Mouse (Mus musculus): ENCODE measurements around the gene Mmp23.

Gene Mmp23

GRCm38 (mm10) chr4:155601997-155602456 is 51.2 kb downstream of the Mmp23 start:
- in situ Hi-C loops (cut with MboI, MseI), result no loop called here

- in situ Hi-C loops (cut with MboI, MseI), result no loop called here
Observed at GRCm38 (mm10) chr4:155601091-155601996, 51.8 kb downstream of the Mmp23 start, which contains the start of gene Slc35e2. TSS of gene Slc35e2 (plus strand) at chr4:155601416.
